Mouse (Mus musculus) c-Kit-negative CD71-positive TER-119-positive erythroid progenitor cells, embryonic 14.5 days (primary cell): ENCODE data around the gene Jak3.

Source experiments
- DNase-seq: peaks from one replicate; pipeline ENCODE4 v3.0.0-alpha.2; 2013; ENCODE audit warnings: low read depth, low spot score

Gene Jak3

DNA sequence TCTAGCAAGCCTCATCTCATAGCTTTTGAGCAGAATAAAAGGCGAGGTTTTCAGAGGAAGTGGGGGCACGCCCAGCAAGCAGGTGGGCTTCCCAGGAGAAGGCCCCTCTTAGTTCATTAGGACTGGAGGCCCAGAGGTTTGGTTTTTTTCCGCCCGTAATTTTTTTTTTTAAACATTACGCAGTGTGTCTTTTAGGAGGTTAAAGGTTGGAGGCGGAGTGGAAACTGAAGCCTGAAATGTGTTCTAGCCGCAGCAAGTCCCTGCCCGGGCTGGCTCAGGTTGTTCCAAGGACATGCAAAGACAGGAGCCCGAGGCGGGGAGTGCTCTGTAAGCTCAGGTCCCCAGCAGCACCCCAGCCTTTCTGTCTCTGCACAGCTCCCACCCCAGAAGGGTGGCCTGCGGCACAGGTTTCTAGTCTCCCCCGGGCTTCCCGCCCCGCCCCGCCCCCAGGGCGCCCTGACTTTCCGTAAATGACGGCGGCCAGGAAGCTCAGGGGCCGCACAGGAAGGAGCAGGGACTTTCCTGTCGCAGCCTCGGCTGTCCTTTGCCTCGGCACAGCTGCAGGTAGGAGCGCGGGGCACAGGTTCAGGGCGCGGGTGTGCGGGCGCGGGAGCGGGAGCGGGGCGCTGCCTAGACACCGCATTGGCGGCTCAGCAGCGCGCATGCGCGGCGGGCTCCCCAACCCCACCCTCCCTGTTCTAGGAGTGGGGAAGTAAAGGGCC is at the start of gene Jak3:
Jak3 (plus strand) TSS at position 277 of the 722 bp plus-strand sequence.
- peak; percentile 48 for DNase-seq

DNA sequence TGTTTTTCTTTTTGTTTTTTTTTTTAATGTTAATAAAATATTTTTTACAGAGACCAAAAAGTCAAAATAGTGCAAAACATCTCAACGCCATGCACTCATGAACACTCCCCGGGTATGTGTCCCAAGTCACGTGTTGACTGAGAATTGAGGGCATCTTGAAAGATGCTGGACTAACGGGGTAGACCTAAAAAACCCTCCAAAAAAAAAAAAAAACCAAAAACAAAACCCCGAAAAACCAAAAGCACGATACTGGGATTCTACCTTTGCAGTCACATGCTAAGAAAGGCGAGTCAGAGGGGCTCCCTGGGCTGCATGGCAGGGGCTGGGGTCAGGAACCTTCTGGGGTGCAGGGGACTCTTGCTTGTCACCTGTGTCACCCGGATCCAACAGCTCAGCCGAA is 49.3 kb upstream of the Jak3 start:
- no peak for DNase-seq

DNA sequence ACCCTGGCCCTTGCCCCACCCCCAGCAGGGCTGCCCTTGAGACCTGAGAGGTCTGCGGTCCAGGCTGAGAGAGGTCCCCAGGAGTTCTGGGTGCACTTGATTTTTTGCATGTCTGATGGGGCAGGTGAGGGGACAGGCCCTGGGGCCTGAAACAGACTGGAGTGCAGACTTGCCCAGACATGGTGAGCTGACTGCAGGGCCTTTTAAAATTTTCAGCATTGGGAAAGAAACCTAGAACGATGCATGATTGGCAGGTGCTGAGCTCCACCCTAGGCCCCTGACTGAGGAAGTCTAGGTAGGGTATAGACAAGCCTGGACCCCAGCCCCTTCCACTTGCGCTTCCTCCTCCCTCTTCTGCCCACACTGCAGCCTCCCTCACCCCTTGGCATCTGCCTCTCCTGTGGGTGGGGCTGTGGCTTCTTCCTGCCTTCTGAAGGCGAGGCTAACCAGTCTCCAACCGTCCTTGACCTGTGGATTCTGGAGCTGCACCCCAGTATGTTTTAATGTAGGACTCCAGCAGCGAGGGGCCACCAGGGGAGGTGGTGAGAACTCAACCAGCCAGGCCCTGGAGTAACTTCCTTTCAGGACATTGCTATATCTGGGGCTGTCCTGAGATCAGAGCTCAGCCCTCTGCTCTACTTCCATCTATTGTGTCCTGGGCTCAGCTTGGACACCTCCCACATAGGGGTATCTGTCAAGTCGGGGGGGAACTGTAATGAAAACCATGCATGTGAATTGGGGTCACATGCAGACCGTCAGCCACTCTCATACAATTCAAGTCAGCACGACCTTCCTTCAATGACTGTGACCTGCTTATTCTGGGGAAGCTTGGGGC is 48.6 kb upstream of the Jak3 start:
- no peak for DNase-seq

DNA sequence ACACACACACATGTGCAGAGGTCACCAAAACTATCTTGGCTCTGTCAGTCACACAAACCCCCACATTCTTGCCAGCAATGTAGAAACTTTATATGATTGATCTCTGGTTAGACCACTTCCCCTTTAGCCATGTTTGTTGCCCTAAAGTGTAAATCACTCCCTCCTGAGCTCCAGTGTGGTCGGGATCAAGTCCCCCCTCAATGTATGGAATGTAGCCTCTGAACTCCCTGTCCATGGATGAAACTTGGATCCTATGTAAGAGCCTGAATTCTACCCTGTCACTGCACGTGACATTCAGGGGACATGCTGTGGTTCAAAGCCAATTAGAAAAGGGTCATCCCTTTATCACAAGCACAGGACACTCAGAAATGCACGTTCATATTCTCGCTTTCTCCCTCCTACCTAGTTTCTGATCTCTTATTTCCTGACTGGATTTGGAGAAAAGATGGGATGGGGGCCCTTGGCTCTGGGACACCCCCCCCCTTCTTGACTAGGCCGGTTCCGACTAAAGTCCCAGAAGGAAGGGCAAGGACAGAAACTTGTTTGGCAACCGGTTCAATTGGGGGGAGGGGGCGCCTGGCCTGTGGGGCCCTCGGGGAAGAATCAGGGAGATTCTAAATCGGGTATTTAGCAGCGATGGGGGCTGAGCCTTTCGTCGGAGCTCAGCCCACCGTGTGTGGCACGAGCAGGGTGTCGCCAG is 47.5 kb upstream of the Jak3 start:
- DNase-seq, result no peak

DNA sequence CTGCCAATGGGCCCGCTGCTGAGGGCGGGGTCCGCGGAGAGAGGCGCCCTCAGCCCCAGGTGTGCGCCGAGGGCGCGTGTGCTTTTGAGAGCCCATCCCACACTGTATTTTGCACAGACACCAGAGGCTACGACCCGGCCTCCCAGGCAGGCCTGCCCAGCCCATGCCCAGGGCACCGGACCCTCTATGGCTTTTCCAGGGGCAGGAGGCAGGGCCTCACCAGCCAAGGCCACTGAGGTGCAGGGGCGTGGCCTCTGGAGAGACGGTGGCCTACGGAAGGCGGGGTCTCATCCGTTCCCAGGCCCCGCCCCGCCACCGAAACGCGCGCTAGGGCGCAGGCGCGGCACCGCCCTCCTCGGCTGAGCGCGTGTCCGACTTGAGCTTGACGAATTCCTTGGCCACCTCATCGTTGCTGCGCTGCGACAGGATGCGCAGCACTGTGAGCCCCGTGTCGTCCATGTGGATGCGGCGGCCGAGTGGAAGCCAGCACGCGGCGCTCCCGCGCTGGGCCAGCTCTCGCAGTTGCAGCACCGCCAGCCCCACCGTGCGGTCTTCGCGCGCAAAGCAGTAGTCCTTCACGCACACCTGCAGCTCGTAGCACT is 46.9 kb upstream of the Jak3 start:
- peak; percentile 60 for DNase-seq

DNA sequence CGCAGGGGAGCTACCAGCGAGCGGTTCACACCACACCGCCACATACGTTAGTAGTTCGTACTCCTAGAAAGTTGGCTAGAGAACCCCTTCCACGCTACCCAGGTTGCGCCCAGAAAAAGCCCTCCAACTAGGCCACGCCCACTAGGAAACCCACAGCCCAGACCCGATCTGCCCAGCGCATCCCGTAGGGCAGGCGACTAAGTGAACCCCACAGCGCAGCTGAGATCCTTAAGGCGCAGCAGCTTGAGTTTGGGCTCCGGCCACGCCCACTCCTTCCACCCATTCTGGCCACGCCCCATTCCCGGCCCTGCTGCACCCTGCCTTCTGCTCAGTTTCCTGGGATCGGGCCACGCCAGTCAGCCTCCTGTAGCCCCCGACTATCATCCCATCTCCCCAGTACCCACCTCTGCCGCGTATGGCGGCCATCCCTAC is 46.3 kb upstream of the Jak3 start:
- no peak for DNase-seq

DNA sequence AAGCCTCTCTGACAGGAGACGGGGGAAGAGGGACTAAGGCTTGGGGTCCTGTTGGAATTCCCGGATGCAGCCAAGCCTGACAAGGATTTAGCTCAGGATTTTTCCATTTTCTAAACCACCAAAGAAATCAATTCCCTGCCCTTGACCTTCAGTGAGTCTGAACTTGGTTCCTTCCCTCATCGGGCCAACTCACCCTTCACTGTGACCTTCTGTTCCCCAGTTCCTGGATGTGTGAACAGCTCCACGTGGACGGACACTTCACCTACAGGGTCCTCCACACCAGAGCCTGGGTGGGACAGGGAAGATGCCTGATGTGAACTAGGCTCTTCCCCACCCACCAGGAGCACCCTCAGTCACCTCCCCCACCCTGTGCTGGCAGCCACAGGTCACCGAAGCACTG is 45.3 kb upstream of the Jak3 start:
- DNase-seq, result no peak

DNA sequence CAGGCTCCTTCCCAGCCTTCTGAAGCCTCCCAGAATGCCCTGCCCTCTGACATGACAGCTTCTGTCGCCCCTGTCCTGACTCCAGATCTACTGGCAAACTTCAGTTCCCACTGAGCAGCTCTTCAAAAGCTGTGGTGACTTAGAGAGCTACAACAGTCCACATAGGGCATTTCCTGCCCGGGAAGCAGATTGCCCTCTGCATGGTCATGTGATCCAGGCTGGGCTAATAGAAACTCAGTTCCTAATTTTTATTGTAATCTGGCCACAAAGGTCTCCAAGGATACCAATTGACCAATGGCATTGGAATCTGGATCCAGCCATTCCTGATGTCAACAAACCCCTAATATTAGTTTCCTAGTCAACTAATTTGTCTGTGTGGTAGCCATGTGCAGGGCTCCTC is 44.2 kb upstream of the Jak3 start:
- DNase-seq, result no peak

DNA sequence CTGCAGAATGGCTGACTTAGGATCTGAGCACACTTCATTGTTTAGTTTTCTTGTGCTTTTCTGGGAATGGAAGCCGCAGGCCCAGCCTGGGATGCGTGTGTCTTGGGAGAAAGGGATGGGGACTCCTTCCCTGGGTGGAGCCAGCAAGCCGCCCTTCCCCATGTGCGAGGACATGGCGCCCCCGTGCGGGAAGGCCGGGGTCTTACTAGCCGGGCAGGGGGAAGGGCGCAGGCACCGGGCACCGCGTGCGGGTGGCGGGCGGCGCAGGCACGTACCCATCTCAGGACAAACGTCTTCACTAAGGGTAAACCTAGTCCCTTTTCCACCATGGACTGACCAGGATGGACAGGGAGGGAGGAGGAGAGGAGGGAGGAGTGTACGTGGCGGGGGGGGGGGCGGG is 42.9 kb upstream of the Jak3 start:
- DNase-seq, result no peak

DNA sequence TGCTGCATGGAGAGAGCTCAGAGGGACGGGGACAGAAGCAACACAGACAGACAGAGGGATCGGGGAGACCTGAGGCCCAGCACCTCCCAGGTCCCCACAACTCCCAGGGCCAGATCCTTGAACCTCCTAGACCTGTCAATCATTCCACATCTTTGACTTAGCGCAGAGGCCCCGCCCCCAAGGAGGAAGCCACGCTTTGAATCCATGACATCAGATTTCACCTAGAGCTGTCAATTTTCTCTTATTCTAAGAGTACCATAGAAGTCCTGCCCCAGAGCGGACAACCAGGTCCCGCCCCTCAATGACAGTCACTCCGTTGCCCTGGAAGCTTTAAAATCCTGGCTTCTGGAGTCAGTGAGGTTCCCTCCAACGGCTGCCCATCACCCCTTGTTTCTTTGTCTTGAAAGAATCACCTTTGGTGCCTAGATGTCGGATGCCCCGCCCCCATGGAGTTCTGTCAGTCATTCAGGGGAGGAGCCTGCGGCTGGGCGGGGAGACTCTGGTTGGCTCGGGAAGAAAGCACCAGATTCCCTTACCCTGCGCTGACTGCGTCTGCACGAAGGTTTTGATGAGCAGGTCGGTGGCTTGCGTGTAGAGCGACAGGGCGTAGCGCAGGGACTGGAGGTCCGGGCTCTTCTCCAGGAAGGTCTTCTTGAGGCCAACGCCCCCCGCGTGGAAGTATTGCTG is 42.0 kb upstream of the Jak3 start:
- DNase-seq, result no peak

DNA sequence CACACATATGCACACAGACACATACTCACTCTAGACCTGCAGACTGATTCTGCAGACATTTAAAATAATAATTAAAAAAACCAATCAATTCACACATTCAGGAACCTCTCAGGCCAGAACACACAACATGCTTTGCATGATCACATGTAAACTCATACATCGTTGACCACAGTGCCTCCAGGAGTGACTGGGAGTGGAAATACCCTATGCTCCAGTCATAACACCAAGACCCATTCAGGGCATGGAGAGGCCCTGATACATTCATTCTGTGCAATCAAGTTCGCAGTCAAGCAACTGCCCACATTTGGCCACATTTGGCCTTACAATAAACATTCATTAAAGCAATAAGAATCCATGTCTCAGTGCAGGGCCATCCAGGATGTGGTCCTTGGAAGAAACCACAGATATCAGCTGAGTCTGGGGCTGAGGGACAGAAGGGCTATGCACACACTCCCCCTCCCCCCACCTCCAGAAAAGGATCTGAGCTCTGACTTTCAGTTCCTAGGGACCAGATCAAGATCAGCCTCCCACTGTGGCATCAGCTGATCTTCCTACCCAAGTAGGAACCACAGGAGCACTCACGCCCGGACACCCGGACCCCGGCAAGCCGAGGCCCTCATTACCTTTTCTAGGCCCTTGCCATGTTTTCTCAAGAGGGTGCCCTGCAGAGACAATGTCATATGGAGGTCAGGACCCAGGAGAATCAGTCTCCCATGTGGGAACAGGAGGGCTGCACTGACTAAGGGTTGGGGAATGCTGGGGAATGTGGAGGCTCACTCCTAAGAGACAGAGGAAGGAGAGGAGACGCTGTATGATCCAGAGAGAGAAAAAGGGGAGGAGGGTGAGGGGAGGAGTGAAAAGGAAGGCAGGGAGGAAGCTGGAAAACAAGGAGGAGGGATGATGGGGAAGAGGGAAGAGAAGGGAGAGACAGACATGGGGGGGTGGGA is 38.7 kb upstream of the Jak3 start:
- no peak for DNase-seq

DNA sequence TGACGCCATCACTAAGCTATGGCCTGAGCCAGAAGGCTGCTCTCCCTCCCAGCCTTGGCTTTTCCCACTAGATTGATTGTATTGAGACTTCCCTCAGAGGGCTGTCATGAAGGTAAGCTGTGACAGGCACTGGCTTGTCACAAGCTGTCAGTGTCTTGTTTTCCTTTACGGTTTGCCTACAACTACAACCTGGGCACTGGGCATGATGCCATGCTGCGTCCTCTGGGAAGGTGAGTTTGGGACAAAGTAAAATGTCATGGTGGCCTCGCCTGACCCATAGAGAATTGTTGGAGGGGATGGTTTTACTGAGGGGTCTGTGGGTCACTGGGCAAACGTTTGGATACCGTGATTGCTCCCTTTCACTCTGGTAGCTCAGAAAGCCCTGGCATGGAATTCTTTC is 37.8 kb upstream of the Jak3 start:
- no peak for DNase-seq

DNA sequence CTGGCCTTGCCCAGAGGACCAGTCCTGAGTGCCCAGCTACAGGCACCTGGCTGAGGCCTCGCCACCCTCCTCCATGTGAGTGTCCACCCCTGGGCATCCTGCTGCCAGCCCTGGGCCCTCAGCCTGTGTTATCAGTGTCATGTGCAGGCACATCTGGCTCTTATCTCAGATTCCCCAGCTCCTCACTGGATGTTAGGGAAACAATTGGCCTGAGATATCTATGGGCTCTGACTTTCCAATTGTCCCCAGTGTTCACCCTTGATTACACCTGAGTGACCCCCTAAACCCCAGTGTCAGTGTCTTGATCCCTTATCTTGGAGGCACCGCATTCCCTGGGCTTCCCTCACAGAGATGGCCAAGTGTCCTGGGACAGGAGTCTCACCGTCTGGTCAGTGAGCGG is 36.8 kb upstream of the Jak3 start:
- DNase-seq, result no peak

DNA sequence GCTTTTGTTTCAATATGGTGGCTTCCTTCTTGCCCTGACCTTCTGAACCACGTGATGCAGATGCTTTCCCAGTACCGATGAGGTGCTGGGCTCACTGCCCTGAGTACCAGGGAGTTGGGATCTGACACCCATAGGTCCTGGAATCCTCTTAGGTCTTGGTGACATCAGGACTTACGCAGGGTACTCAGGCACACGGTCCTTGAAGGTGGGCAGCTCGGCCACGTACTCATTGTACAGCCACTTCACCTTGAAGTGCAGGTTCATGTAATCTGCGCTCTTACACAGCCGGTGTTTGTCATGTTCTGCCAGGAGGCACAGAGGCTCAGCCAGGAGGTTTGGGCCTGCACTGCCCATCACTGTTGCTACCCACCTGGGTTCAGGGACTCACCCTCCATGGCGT is 30.6 kb upstream of the Jak3 start:
- no peak for DNase-seq

DNA sequence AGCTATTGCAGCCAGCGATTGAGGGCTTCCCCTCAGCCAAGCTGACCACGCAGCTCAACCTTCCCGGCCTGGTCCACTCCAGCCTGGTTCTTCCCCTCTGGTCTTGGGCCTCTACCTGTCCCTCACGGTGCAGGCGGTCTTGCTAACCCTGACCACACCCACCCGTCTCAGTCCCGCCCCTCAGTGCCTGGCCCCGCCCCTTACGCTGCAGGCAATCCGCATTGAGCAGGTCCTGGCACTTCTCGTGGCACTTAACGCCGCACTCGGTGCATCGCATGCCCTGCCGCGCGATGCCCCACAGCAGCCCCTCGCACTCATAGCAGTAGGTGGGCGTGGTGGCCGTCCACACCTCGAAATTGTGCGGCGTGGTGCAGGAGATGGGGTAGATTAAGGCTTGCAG is 21.5 kb upstream of the Jak3 start:
- no peak for DNase-seq

DNA sequence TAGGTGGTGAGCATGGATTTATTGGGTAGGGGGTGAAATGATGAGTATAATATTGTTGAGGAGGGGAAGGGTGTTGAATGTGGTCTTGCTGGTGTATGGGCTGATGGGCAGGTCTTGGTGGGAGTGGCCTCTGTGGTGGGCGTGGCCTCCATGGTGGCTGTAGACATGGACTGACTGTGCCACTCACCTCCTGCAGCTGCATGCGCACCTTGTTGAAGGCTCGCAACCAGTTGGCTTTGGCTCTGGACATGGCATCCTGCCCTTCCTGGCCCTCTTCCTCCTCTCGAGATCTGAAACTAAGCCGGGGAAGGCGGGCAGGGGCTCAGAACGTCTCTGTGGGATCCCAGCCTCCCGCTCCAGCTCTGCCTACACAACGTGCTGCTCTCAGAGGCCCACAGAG is 18.3 kb upstream of the Jak3 start:
- no peak for DNase-seq

DNA sequence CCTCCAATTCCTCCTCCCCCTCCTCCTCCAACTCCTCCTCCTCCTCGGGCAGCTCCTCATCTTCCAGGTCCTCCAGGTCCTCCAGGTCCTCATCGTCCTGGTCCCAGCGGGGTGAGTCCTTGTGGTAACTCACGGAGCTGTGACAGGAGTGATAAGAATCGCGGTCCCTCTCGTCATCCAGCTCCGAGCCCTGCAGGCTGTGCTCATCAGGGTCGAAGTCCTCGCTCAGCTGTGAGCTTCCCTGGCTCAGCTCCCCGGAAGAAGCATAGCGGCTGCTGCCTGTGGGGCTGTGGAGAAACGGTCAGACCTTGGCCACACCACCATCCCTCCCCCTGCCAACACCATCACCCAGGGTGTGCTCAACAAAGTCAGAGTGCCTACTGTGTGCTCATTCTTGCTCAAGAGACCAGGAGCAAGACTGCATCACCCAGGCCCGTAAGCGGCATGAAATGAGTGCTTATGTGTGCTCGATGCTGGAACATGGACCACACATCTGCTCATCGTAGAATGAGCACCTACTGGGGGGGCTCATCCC is 17.5 kb upstream of the Jak3 start:
- no peak for DNase-seq

DNA sequence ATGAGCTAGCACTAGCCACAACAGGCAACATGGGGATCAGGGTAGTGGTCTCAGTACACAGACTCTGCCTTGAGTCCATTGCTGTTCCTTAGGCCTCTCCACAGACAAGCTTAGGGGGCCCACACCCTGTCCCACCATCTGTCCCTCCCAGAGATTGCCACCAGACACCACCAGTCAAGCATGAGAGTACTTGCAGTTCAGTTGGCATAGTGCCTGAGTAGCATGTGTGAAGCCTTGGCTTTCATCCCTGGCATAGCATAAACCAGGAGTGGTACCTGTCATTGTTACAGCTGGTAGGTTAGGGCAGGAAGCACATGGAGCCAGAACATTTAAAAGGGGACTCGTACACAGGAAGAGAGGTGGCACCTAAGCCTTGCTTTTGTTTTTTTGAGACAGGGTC is 16.3 kb upstream of the Jak3 start:
- DNase-seq, result no peak

DNA sequence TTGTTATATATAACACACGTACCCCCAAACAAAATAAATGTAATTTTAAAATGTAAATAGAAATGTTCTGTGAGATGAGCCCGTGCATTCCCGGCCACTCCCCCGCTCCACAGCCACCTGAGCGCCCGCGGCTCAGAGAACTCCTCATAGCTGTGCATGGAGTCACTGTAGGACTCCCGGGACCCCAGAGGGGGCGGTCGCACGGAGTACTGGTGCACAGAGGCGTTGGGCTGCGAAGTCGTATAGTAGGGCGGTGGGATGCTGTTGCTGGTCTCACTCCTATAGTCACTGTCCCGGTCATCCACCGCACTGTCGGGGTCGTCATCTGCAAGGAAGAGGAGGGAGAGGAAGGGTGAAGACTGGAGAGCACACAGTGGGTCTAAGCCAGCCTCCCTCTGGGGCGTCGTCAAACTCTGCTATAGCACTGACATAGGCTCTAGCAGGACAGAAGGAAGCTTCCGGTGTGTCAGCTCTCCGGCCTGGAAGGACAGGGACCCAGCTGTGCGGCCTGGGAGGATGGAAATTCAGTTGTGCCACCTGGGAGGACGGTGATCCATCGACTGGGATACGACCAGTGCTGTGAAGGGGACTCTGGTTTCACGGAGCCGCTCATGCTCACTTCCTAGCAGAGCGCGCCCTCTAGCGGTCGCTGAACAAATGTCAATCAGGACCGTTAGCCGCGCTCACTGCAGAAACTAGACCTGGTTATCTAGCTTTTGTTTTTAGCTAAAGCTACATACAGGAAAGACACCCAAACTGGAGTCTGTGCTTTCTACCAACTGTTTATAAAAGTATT is 15.6 kb upstream of the Jak3 start:
- peak; percentile 66 for DNase-seq
